Mouse (Mus musculus) ovary, adult 2 months (tissue): ENCODE results near the gene Tmed1. TPM values are rescaled to one million over a fixed set of nuclear protein-coding genes. Genes with fewer than 3 reads are reported as not detected.

Source experiments
- polyA plus RNA-seq: library from polyadenylated mRNA; depleted of rRNA; stranded (reverse); fragments of >200 nt; gene quantifications from 2 replicates; pipeline ENCODE4 v1.2.3, GENCODE M21; 2012; rRNA removed

Tmed1 gene
- polyA plus RNA-seq: 86.0 and 101 TPM in 2 replicates

GRCm38 (mm10) chr9:21509772-21510688 is at the start of gene Tmed1:
TSS of gene Tmed1 (minus strand) at chr9:21510252.

GRCm38 (mm10) chr9:21546789-21547074 is 36.7 kb upstream of the Tmed1 start, which contains the start of gene Carm1:
TSS of gene Carm1 (plus strand) at chr9:21546894.

DNA sequence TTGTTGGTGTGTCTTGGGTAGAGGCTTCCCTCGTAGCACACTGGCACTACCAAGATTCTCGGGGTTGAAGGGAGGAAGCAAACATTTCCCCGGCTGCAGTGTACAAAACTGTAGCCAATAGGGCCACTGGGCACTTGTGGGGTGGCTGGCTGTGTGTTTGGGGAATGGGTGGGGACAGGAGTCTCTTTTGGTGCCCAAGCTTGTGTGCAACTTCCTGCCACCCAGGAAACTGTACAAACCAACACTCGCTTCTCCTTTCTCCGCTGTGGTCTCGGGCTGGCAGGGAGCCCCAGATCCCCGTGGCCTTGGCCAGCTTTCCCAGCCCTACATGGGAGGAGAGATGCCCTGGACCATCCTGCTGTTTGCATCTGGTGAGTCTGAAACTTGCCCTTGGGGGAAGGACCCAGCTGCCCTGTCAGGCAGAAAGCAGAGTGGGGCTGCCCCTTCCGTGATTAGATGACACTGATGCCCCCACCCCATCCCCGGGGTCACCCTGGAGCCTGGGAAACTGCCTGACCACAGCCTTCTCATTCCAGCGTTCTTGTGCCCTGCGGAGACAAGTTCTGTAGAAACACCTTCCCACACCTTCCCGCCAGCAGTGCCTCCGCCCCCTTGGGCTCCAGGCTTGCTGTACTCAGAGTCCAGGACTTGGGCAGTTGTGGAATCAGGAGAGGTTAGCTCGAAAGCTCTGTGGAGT is 16.0 kb upstream of the Tmed1 start, which contains the start of gene AB124611:
TSS of gene AB124611 (plus strand) at position 240 of the 697 bp plus-strand sequence.

Other genes starting within 250 kb of the Tmed1 start
- gene Atg4d, start 245.0 kb downstream of the Tmed1 start, polyA plus RNA-seq: 41.5 and 48.3 TPM in 2 replicates
- gene Kri1, start 222.3 kb downstream of the Tmed1 start, polyA plus RNA-seq: 21.9 and 22.0 TPM in 2 replicates
- gene Cdkn2d, start 218.8 kb downstream of the Tmed1 start, polyA plus RNA-seq: 31.1 and 31.9 TPM in 2 replicates
- gene Ap1m2, start 197.9 kb downstream of the Tmed1 start, polyA plus RNA-seq: 17.1 and 18.8 TPM in 2 replicates
- gene Slc44a2, start 189.6 kb downstream of the Tmed1 start, polyA plus RNA-seq: 71.0 and 88.8 TPM in 2 replicates
- gene Ilf3, start 142.4 kb downstream of the Tmed1 start, polyA plus RNA-seq: 97.9 and 135 TPM in 2 replicates
- gene Qtrt1, start 98.4 kb downstream of the Tmed1 start, polyA plus RNA-seq: 70.2 and 79.6 TPM in 2 replicates
- 123 and 138 TPM in 2 replicates for gene Dnm2, start 85.3 kb downstream of the Tmed1 start, polyA plus RNA-seq
- gene AB124611, start 15.9 kb upstream of the Tmed1 start, polyA plus RNA-seq: 3.6 and 4.4 TPM in 2 replicates
- 155 and 191 TPM in 2 replicates for gene Carm1, start 36.6 kb upstream of the Tmed1 start, polyA plus RNA-seq
- 39.8 and 49.5 TPM in 2 replicates for gene Timm29, start 82.5 kb upstream of the Tmed1 start, polyA plus RNA-seq
- gene Yipf2, start 82.6 kb upstream of the Tmed1 start, polyA plus RNA-seq: 68.8 and 69.2 TPM in 2 replicates
- gene Smarca4, start 105.9 kb upstream of the Tmed1 start, polyA plus RNA-seq: 71.6 and 79.7 TPM in 2 replicates
- 70.7 and 74.7 TPM in 2 replicates for gene Ldlr, start 213.2 kb upstream of the Tmed1 start, polyA plus RNA-seq